In genomic region chr12:104029986-104030385, GRCm38 (mm10) we compare ENCODE assay signal across 8 mouse cellular contexts. TPM values are rescaled to one million over a fixed set of nuclear protein-coding genes. Genes with fewer than 3 reads are reported as not detected.
A peak's percentile ranks its signal among the peaks of the same experiment; 100 is the strongest.
DNase-seq lines count a peak whose midpoint lies in the region; ATAC-seq and TF ChIP-seq lines count a peak whose summit lies in the region.

No protein-coding gene starts in this region.

- no peak overlapping the region for H3K9ac ChIP-seq in intestine, embryonic 14.5 days (ENCODE audit: low read length)
- H3K9ac ChIP-seq in intestine, embryonic 15.5 days: no peak overlapping the region
- no peak overlapping the region for H3K9ac ChIP-seq in ES-Bruce4 (ENCODE audit: low read depth, poor library complexity, severe bottlenecking)
- H3K9ac ChIP-seq in kidney, postnatal 0 days (ENCODE audit: low read depth, low read length): no peak overlapping the region
- no peak overlapping the region for H3K9ac ChIP-seq in midbrain, embryonic 14.5 days (replicated peaks; ENCODE audit: low read length)

- H3K9me3 ChIP-seq in intestine, embryonic 14.5 days (ENCODE audit: control insufficient read depth, low read length): no peaks in the 10 kb centered on the region
- no peaks in the 10 kb centered on the region for H3K9me3 ChIP-seq in intestine, embryonic 15.5 days
- H3K9me3 ChIP-seq in ES-Bruce4 (replicated peaks; ENCODE audit: control insufficient read depth, insufficient read depth, low read length, poor library complexity, severe bottlenecking): no peaks in the 10 kb centered on the region
- no peaks in the 10 kb centered on the region for H3K9me3 ChIP-seq in kidney, postnatal 0 days (replicated peaks; ENCODE audit: low read length)
- H3K9me3 ChIP-seq in midbrain, embryonic 14.5 days (ENCODE audit: control insufficient read depth, low read length): no peaks in the 10 kb centered on the region

- H3K27ac ChIP-seq in intestine, embryonic 14.5 days (ENCODE audit: low read depth): no peak overlapping the region
- H3K27ac ChIP-seq in intestine, embryonic 15.5 days: no peak overlapping the region
- H3K27ac ChIP-seq in ES-Bruce4 (ENCODE audit: insufficient read depth, low read length): no peak overlapping the region
- H3K27ac ChIP-seq in kidney, postnatal 0 days: no peak overlapping the region
- no peak overlapping the region for H3K27ac ChIP-seq in midbrain, embryonic 14.5 days (replicated peaks; ENCODE audit: low read depth, low read length)

- no peak for ATAC-seq in intestine, embryonic 14.5 days (replicated peaks; ENCODE audit: low FRiP score, low TSS enrichment, low read depth)
- ATAC-seq in intestine, embryonic 15.5 days: no peak
- no peak for ATAC-seq in kidney, postnatal 0 days (replicated peaks; ENCODE audit: low FRiP score, low read depth)
- ATAC-seq in midbrain, embryonic 14.5 days (ENCODE audit: low FRiP score, low TSS enrichment): no peak; the same call in 1 of the 2 replicates

- 50% methylated on average over 8 of the region's 8 CpGs for WGBS in intestine, embryonic 14.5 days
- WGBS in intestine, embryonic 15.5 days: 43% methylated on average over 8 of the region's 8 CpGs
- 43% methylated on average over 8 of the region's 8 CpGs for WGBS in kidney, postnatal 0 days
- 40% methylated on average over 8 of the region's 8 CpGs for WGBS in midbrain, embryonic 14.5 days

- H3K36me3 ChIP-seq in intestine, embryonic 14.5 days (ENCODE audit: control insufficient read depth, insufficient read depth, low read length): no peaks in the 10 kb centered on the region
- no peaks in the 10 kb centered on the region for H3K36me3 ChIP-seq in intestine, embryonic 15.5 days
- no peaks in the 10 kb centered on the region for H3K36me3 ChIP-seq in ES-Bruce4 (ENCODE audit: control insufficient read depth, insufficient read depth, low read length, poor library complexity, severe bottlenecking)
- no peaks in the 10 kb centered on the region for H3K36me3 ChIP-seq in kidney, postnatal 0 days (ENCODE audit: insufficient read depth, low read length)
- no peaks in the 10 kb centered on the region for H3K36me3 ChIP-seq in midbrain, embryonic 14.5 days (ENCODE audit: control insufficient read depth, insufficient read depth, low read length)

- H3K4me2 ChIP-seq in intestine, embryonic 14.5 days (ENCODE audit: low read length): no peak overlapping the region
- no peak overlapping the region for H3K4me2 ChIP-seq in intestine, embryonic 15.5 days (replicated peaks)
- no peak overlapping the region for H3K4me2 ChIP-seq in kidney, postnatal 0 days (ENCODE audit: low read length)
- H3K4me2 ChIP-seq in midbrain, embryonic 14.5 days (ENCODE audit: low read length): no peak overlapping the region

- H3K27me3 ChIP-seq in intestine, embryonic 14.5 days (replicated peaks; ENCODE audit: control insufficient read depth, insufficient read depth, low read length): no peaks in the 10 kb centered on the region
- no peaks in the 10 kb centered on the region for H3K27me3 ChIP-seq in intestine, embryonic 15.5 days (replicated peaks)
- no peaks in the 10 kb centered on the region for H3K27me3 ChIP-seq in ES-Bruce4 (ENCODE audit: control insufficient read depth, insufficient read depth, low read length, poor library complexity, severe bottlenecking)
- no peaks in the 10 kb centered on the region for H3K27me3 ChIP-seq in kidney, postnatal 0 days (ENCODE audit: insufficient read depth, low read length)
- no peaks in the 10 kb centered on the region for H3K27me3 ChIP-seq in midbrain, embryonic 14.5 days (ENCODE audit: control insufficient read depth, insufficient read depth, low read length)

- TF ChIP-seq POLR2A in ES-Bruce4 (IDR thresholded peaks at IDR 0.05; ENCODE audit: insufficient read depth, low read length): no peak

- H3K4me3 ChIP-seq in intestine, embryonic 14.5 days (ENCODE audit: low read depth, low read length): no peak overlapping the region
- no peak overlapping the region for H3K4me3 ChIP-seq in intestine, embryonic 15.5 days (replicated peaks)
- no peak overlapping the region for H3K4me3 ChIP-seq in ES-Bruce4 (ENCODE audit: low read depth, low read length)
- H3K4me3 ChIP-seq in kidney, postnatal 0 days (replicated peaks; ENCODE audit: low read depth, low read length): no peak overlapping the region
- H3K4me3 ChIP-seq in midbrain, embryonic 14.5 days (replicated peaks; ENCODE audit: low read depth, low read length): no peak overlapping the region

- peak; percentile 53 for DNase-seq in intestine, embryonic 14.5 days (ENCODE audit: low spot score)
- DNase-seq in brain, adult 2 months (ENCODE audit: low read depth, low spot score): peak; percentile 29
- DNase-seq in kidney, postnatal 0 days (ENCODE audit: low spot score): peak; percentile 24
- peak; percentile 42 for DNase-seq in midbrain, embryonic 14.5 days
- DNase-seq in frontal cortex, postnatal 10 days (ENCODE audit: low spot score in 2 of 2): no peak
- DNase-seq in right cerebral cortex, adult 2 months (ENCODE audit: low spot score in 2 of 2): no peak

- no peak for TF ChIP-seq EP300 in ES-Bruce4 (IDR thresholded peaks at IDR 0.05; ENCODE audit: insufficient read depth, low read depth, low read length)

- no peaks in the 10 kb centered on the region for H3K4me1 ChIP-seq in intestine, embryonic 14.5 days (replicated peaks; ENCODE audit: control insufficient read depth, insufficient read depth, low read length)
- H3K4me1 ChIP-seq in intestine, embryonic 15.5 days (replicated peaks): no peaks in the 10 kb centered on the region
- H3K4me1 ChIP-seq in ES-Bruce4 (ENCODE audit: control insufficient read depth, insufficient read depth, low read length): no peaks in the 10 kb centered on the region
- H3K4me1 ChIP-seq in kidney, postnatal 0 days (replicated peaks; ENCODE audit: insufficient read depth, low read length): no peaks in the 10 kb centered on the region
- H3K4me1 ChIP-seq in midbrain, embryonic 14.5 days (ENCODE audit: control insufficient read depth, insufficient read depth, low read length): no peaks in the 10 kb centered on the region

- peak; percentile 66 for TF ChIP-seq CTCF in ES-Bruce4 (IDR thresholded peaks at IDR 0.05; ENCODE audit: low read depth, low read length)
- TF ChIP-seq CTCF in kidney, postnatal 0 days (IDR thresholded peaks at IDR 0.05; ENCODE audit: low read depth): peak; percentile 69

RNA-seq across cellular contexts. Expression of gene Serpina12, which starts 14.3 kb away (rescaled TPM):
- polyA plus RNA-seq in intestine, embryonic 14.5 days (2014; fragmentation: Nextera tagmentation; extraction: Ambion mirVana): not detected in 2 replicates
- not detected in 2 replicates for polyA plus RNA-seq in intestine, embryonic 15.5 days (2015; fragmentation: Nextera tagmentation; extraction: Ambion mirVana)
- not detected in 2 replicates for polyA plus RNA-seq in ES-Bruce4 (2011; ENCODE audit: insufficient read depth, insufficient read length, low read depth, missing spikeins)
- not detected in 2 replicates for polyA plus RNA-seq in kidney, postnatal 0 days (2015; fragmentation: Nextera tagmentation; extraction: Ambion mirVana)
- not detected in 2 replicates for polyA plus RNA-seq in midbrain, embryonic 14.5 days (2014; fragmentation: Nextera tagmentation; extraction: Ambion mirVana)

RNA-seq across cellular contexts. Expression of gene Serpina9, which starts 16.4 kb away (rescaled TPM):
- polyA plus RNA-seq in intestine, embryonic 14.5 days (2014; fragmentation: Nextera tagmentation; extraction: Ambion mirVana): 0.04 TPM in 1 of 2 replicates, not detected in the other
- not detected in 2 replicates for polyA plus RNA-seq in intestine, embryonic 15.5 days (2015; fragmentation: Nextera tagmentation; extraction: Ambion mirVana)
- not detected in 2 replicates for polyA plus RNA-seq in ES-Bruce4 (2011; ENCODE audit: insufficient read depth, insufficient read length, low read depth, missing spikeins)
- polyA plus RNA-seq in kidney, postnatal 0 days (2015; fragmentation: Nextera tagmentation; extraction: Ambion mirVana): 0.04 TPM in 1 of 2 replicates, not detected in the other
- polyA plus RNA-seq in midbrain, embryonic 14.5 days (2014; fragmentation: Nextera tagmentation; extraction: Ambion mirVana): not detected in 2 replicates

RNA-seq across cellular contexts. Expression of gene Serpina11, which starts 40.2 kb away (rescaled TPM):
- not detected in 2 replicates for polyA plus RNA-seq in intestine, embryonic 14.5 days (2014; fragmentation: Nextera tagmentation; extraction: Ambion mirVana)
- polyA plus RNA-seq in intestine, embryonic 15.5 days (2015; fragmentation: Nextera tagmentation; extraction: Ambion mirVana): 0.10 TPM in 1 of 2 replicates, not detected in the other
- polyA plus RNA-seq in ES-Bruce4 (2011; ENCODE audit: insufficient read depth, insufficient read length, low read depth, missing spikeins): not detected in 2 replicates
- not detected in 2 replicates for polyA plus RNA-seq in kidney, postnatal 0 days (2015; fragmentation: Nextera tagmentation; extraction: Ambion mirVana)
- polyA plus RNA-seq in midbrain, embryonic 14.5 days (2014; fragmentation: Nextera tagmentation; extraction: Ambion mirVana): not detected in 2 replicates

Comparison
In these comparisons a context has a peak if more than half of its experiments do, and no peak if none do; other contexts are left out.
1. DNase-seq: peak in intestine, embryonic 14.5 days (single experiment), brain, adult 2 months (single experiment), kidney, postnatal 0 days (single experiment) and midbrain, embryonic 14.5 days (single experiment); none in frontal cortex, postnatal 10 days (0 of 2) and right cerebral cortex, adult 2 months (0 of 2).